Mouse (Mus musculus): ENCODE data around the gene Echs1. TPM values are rescaled to one million over a fixed set of nuclear protein-coding genes. Genes with fewer than 3 reads are reported as not detected.

Gene Echs1
- polyA plus RNA-seq, 1 experiment, result 107 TPM

DNA sequence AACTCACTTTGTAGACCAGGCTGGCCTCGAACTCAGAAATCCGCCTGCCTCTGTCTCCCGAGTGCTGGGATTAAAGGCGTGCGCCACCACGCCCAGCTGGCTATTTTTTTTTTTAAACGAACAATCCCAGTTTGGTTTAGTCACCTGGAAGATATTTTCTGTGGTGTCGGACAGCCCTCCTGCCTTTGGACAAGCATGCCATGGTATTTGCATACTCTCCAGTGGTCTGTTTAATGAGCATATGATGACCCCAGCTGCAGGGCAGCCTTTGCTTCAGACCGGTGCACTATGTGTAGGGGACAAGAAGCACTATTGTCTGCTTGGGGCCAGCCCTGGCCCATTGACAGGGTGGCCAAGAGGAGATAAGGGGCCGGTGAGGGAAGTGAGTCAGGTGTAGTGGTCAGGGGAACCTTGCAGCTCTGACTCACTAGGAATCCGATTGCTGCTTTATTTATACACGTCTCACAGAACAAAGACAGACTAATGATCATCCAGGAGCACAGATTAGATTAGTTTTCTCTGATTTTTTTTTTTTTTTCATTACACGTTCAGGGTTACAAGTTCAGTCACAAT, 5.1 kb upstream of the Echs1 start:
- TF ChIP-seq EP300 (IDR thresholded peaks at IDR 0.05; ENCODE audit: insufficient read depth, low read depth, low read length), result no peak
- no peak for TF ChIP-seq CTCF (IDR thresholded peaks at IDR 0.05; ENCODE audit: low read depth, low read length)
- TF ChIP-seq POLR2A (IDR thresholded peaks at IDR 0.05; ENCODE audit: insufficient read depth, low read length), result no peak
- Histone ChIP-seq H3K9me3 (replicated peaks; ENCODE audit: control insufficient read depth, insufficient read depth, low read length, poor library complexity, severe bottlenecking) (no peaks in the 10 kb centered on the region), H3K36me3 (ENCODE audit: control insufficient read depth, insufficient read depth, low read length, poor library complexity, severe bottlenecking) (no peaks in the 10 kb centered on the region), H3K4me1 (ENCODE audit: control insufficient read depth, insufficient read depth, low read length) (peaks cover 2% of the 10 kb centered on the region), H3K27ac (ENCODE audit: insufficient read depth, low read length) (no peak overlapping the region), H3K9ac (ENCODE audit: low read depth, poor library complexity, severe bottlenecking) (no peak overlapping the region), H3K27me3 (ENCODE audit: control insufficient read depth, insufficient read depth, low read length, poor library complexity, severe bottlenecking) (no peaks in the 10 kb centered on the region), H3K4me3 (ENCODE audit: low read depth, low read length) (no peak overlapping the region)

DNA sequence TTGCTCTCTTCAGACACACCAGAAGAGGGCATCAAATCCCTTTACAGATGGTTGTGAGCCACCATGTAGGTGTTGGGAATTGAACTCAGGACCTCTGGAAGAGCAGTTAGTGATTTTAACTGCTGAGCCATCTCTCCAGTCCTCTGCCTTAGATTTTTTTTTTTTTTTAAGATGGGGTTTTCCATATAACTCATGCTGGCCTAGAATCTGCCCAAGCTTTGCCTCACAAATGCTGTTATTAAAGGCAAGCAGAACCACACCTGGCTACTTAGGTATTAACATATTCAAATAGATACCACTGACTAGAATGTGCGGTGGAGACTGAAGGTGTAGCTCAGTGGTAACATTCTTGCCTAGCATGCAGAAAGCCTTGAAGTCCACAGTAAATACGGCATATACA, 4.2 kb upstream of the Echs1 start:
- Histone ChIP-seq H3K9ac (ENCODE audit: low read depth, poor library complexity, severe bottlenecking) (no peak overlapping the region), H3K27ac (ENCODE audit: insufficient read depth, low read length) (no peak overlapping the region), H3K4me3 (ENCODE audit: low read depth, low read length) (no peak overlapping the region), H3K9me3 (replicated peaks; ENCODE audit: control insufficient read depth, insufficient read depth, low read length, poor library complexity, severe bottlenecking) (no peaks in the 10 kb centered on the region), H3K36me3 (ENCODE audit: control insufficient read depth, insufficient read depth, low read length, poor library complexity, severe bottlenecking) (no peaks in the 10 kb centered on the region), H3K27me3 (ENCODE audit: control insufficient read depth, insufficient read depth, low read length, poor library complexity, severe bottlenecking) (no peaks in the 10 kb centered on the region), H3K4me1 (ENCODE audit: control insufficient read depth, insufficient read depth, low read length) (peaks cover 2% of the 10 kb centered on the region)
- no peak for TF ChIP-seq CTCF (IDR thresholded peaks at IDR 0.05; ENCODE audit: low read depth, low read length)
- TF ChIP-seq EP300 (IDR thresholded peaks at IDR 0.05; ENCODE audit: insufficient read depth, low read depth, low read length), result no peak
- no peak for TF ChIP-seq POLR2A (IDR thresholded peaks at IDR 0.05; ENCODE audit: insufficient read depth, low read length)

DNA sequence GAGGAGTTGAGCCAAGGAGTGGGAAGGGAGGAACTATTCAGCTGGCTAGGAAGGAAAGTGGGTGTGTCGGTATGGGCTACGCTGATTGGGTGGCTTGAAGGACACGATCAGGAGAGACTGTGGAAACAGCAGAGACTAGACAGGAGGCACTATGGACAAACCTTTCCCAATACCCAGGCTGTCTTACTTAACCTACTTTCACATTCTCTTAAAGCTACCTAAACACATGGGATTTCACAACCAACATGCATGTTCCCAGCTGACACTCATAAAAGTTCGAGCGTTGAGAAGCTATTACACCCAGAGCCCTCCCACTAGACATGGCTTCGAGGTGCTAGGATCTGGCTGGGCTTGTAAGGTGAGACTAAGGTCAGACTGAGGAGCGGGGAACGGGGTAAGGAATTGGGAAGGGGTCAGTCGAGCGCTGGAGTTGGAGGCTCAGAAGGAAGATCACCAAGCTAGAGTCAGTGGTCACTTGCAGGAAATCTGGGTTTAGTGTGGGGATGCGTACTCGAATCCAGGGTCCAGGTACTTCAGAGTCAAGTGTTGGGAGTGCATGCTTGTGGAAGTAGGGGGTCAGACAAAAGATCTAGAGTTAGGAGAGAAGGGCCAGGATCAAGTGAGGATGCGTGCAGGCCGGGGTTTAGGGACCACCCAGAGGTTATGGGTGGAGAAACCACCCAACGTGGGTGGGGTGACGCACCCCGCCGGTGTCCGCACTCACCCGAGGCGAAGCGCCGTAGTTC, 520 bp downstream of the Echs1 start, which contains the start of gene Paox:
Gene Paox, plus strand, starts transcription at position 217 of the 746 bp plus-strand sequence.
- H3K9me3 ChIP-seq (replicated peaks; ENCODE audit: control insufficient read depth, insufficient read depth, low read length, poor library complexity, severe bottlenecking), result no peaks in the 10 kb centered on the region
- H3K4me1 ChIP-seq (ENCODE audit: control insufficient read depth, insufficient read depth, low read length), result peaks cover 2% of the 10 kb centered on the region
- TF ChIP-seq EP300 (IDR thresholded peaks at IDR 0.05; ENCODE audit: insufficient read depth, low read depth, low read length) (no peak), CTCF (IDR thresholded peaks at IDR 0.05; ENCODE audit: low read depth, low read length) (no peak), POLR2A (IDR thresholded peaks at IDR 0.05; ENCODE audit: insufficient read depth, low read length) (no peak)
- H3K9ac ChIP-seq (ENCODE audit: low read depth, poor library complexity, severe bottlenecking), result peak within 1 kb of the TSS; percentile 70
- H3K4me3 ChIP-seq (ENCODE audit: low read depth, low read length), result peak within 1 kb of the TSS; percentile 82
- peak within 1 kb of the TSS; percentile 58 for H3K27ac ChIP-seq (ENCODE audit: insufficient read depth, low read length)
- peaks cover 15% of the 10 kb centered on the region for H3K36me3 ChIP-seq (ENCODE audit: control insufficient read depth, insufficient read depth, low read length, poor library complexity, severe bottlenecking)
- no peaks in the 10 kb centered on the region for H3K27me3 ChIP-seq (ENCODE audit: control insufficient read depth, insufficient read depth, low read length, poor library complexity, severe bottlenecking)

DNA sequence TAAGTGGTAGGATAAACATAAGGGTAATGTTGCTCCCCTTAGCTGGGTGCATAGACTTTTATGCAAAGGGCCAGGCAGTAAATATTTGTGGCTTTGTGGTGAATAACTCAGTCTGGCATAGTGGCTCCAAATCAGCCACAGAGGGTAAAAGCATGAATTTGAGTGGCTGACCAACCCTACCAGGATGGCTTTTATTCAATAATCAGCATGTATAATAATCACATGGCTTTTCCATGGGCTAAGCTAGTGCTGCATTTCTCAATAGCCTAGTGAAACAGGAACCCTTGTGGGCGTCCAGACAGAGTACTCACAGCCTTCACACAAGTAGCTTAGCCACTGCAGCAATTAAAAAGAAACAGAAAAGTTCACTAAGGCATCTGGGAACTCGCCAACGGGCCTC, 4.3 kb downstream of the Echs1 start:
- Histone ChIP-seq H3K9me3 (replicated peaks; ENCODE audit: control insufficient read depth, insufficient read depth, low read length, poor library complexity, severe bottlenecking) (no peaks in the 10 kb centered on the region), H3K4me1 (ENCODE audit: control insufficient read depth, insufficient read depth, low read length) (peaks cover 2% of the 10 kb centered on the region), H3K27ac (ENCODE audit: insufficient read depth, low read length) (no peak overlapping the region), H3K27me3 (ENCODE audit: control insufficient read depth, insufficient read depth, low read length, poor library complexity, severe bottlenecking) (no peaks in the 10 kb centered on the region), H3K4me3 (ENCODE audit: low read depth, low read length) (no peak overlapping the region), H3K9ac (ENCODE audit: low read depth, poor library complexity, severe bottlenecking) (no peak overlapping the region), H3K36me3 (ENCODE audit: control insufficient read depth, insufficient read depth, low read length, poor library complexity, severe bottlenecking) (peaks cover 40% of the 10 kb centered on the region)
- no peak for TF ChIP-seq CTCF (IDR thresholded peaks at IDR 0.05; ENCODE audit: low read depth, low read length)
- TF ChIP-seq POLR2A (IDR thresholded peaks at IDR 0.05; ENCODE audit: insufficient read depth, low read length), result no peak
- TF ChIP-seq EP300 (IDR thresholded peaks at IDR 0.05; ENCODE audit: insufficient read depth, low read depth, low read length), result no peak

DNA sequence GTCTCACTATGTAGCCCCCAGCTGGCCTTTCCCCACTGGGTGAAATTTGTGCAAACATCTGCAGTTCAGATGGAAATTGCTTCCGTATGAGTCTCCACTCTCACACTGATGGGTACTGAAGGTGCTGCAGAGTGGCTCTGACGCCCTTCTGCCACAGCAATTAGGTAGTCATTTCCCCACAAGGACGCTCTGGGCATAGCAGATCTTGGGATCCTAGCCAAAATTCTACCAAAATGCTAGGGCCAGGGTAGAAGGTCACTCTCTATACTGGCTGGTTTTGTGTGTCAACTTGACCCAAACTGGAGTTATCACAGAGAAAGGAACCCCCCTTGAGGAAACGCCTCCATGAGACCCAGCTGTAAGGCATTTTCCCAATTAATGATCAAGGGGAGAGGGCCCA, 12.3 kb downstream of the Echs1 start:
- no peak overlapping the region for H3K9ac ChIP-seq (ENCODE audit: low read depth, poor library complexity, severe bottlenecking)
- no peaks in the 10 kb centered on the region for H3K27me3 ChIP-seq (ENCODE audit: control insufficient read depth, insufficient read depth, low read length, poor library complexity, severe bottlenecking)
- H3K4me3 ChIP-seq (ENCODE audit: low read depth, low read length), result no peak overlapping the region
- H3K27ac ChIP-seq (ENCODE audit: insufficient read depth, low read length), result no peak overlapping the region
- peaks cover 4% of the 10 kb centered on the region for H3K4me1 ChIP-seq (ENCODE audit: control insufficient read depth, insufficient read depth, low read length)
- H3K9me3 ChIP-seq (replicated peaks; ENCODE audit: control insufficient read depth, insufficient read depth, low read length, poor library complexity, severe bottlenecking), result no peaks in the 10 kb centered on the region
- H3K36me3 ChIP-seq (ENCODE audit: control insufficient read depth, insufficient read depth, low read length, poor library complexity, severe bottlenecking), result peaks cover 15% of the 10 kb centered on the region
- no peak for TF ChIP-seq EP300 (IDR thresholded peaks at IDR 0.05; ENCODE audit: insufficient read depth, low read depth, low read length)
- TF ChIP-seq POLR2A (IDR thresholded peaks at IDR 0.05; ENCODE audit: insufficient read depth, low read length), result no peak
- TF ChIP-seq CTCF (IDR thresholded peaks at IDR 0.05; ENCODE audit: low read depth, low read length), result no peak

Measured in ES-Bruce4 (cell line).